Mouse (Mus musculus) Muller cell, postnatal 12 days (primary cell): Measurements from ENCODE around the gene Lrrk2.
A peak's percentile ranks its signal among the peaks of the same experiment; 100 is the strongest.

Experiments used
- DNase-seq: peaks from one replicate; pipeline ENCODE4 v3.0.0-alpha.2; 2015; ENCODE audit errors: inconsistent ontology term

Lrrk2 gene

DNA sequence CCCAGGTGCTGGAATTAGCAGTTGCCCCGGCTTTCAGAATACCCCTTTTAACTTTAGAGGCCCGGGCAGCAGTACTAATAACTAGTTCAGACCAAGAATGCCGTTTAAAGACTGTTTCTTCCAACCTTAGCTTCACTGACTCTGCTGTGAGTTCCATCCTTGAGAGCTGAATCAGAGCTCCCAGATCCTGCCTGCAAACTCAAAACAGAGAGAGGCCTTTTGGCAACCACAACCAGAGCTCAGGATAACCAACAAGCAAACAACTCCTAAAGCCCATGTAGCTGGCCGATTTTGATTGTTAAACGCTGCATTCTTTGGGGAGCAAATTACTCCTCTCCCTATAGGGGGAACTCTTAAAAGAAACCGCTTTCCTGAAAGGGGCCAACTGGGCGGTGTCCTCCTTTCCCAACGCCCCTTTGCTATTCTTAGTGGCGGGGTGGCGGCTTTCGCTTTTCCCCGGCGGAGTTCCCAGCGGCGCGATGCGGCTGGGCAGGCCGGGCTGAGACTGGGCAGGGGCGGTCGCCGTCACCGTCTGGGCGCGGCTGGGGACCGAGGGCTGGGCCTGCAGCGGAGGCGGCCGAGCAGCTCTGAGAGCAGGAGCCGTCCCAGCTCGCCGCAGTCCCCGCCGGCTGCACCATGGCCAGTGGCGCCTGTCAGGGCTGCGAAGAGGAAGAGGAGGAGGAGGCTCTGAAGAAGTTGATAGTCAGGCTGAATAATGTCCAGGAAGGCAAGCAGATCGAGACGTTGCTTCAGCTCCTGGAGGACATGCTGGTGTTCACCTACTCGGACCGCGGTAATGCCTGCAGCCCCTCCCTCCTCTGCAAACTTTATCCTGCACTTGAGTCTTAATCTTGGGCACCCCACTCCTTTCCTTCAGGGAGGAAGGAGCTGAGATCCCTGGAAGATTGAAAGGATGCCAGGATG, at the start of gene Lrrk2:
Gene Lrrk2, plus strand, starts transcription at position 531 of the 924 bp plus-strand sequence.
- peak; percentile 92 for DNase-seq

DNA sequence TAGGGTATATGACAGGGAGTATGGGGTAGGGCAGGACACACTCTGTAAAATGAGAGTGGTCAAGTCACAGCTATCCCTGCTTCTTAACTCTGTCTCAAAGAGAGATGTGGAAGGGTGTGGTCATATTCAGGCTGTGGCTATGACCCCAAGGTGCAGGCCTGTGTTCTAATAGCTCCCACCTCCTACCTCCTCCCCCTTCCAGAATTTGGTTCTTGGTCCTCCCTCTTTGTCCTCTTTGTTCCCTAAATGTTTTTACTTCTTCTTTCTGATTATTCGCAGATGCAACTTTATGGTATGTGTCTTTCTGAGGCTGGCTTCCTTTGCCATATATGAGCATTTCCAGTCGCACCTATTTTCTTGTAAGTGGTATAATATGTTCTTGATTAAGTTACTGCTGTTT, 48.5 kb upstream of the Lrrk2 start:
- no peak for DNase-seq

DNA sequence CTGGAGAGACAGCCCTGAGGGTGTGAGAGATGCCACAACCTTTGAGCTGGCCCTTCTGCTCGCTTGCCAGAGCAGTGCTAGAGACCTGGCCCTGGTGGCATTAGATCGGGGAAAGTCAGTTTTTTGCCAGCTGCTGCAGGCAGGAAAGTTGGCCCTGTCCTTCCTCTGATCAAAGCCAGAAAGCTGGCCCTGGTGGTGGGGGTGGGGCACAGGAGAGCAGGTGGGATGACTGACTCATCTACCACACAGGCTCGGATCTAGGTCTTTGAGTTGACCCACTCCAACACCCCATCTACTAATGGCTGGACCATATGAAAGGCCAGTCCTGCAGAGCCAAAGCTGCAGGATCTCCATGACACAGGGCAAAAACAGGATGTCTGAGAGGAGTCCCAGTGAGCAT, 43.8 kb upstream of the Lrrk2 start:
- peak; percentile 6 for DNase-seq

DNA sequence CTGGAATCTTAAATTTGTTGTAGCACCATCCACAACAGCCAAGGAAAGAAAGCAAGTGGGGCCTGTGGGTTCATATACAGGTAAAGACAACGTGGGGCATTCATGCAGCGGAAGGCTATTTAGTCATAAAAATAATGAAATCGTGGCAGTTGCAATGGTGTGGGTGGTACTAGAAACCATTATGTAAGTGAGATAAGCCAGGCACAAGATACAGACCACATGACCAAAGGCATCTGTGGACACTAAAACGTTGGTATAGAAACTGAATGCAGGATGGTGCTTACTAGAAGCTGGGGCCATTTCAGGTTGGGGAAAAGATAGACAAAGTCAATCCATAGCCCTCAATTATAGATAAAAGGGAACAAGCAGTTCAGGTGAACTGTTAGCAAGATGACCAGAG, 40.5 kb upstream of the Lrrk2 start:
- no peak for DNase-seq

DNA sequence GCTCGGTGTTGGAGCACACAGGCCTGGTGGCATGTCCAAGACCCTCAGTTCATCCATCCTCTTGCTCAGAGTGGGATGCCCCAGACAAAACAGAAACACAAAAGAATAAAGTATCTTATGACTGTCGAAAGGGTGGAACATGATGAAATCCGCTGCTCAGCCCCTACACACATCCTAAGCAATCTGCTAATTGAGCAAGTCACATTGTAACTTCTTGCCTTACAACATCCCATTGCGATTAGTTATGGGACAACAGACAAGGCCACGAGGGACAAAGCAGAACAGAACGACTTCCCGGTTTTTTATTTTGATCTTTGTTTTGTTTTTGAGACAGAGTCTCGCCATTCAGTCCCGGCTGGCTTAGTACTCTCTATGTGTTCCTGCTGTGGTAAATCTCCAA, 39.9 kb upstream of the Lrrk2 start:
- DNase-seq, result no peak

DNA sequence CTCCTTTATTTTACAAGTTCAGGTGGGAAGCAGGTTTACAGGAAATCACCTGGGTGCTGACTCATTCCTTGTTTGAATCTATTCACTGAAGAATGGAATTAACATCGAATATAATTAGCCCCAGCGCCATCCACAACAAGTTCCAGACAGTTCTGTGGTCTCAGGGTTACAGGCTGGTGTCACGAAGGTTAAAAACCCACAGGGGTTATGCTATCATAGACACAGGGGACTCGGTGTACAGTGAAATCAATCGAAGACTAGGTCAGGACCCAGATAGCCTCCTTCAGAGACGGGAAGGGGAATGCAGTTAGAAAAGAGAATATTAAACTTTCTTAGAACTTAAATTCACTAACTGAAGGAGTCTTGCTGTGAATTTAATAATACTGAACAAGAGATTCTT, 39.2 kb upstream of the Lrrk2 start:
- DNase-seq, result no peak

DNA sequence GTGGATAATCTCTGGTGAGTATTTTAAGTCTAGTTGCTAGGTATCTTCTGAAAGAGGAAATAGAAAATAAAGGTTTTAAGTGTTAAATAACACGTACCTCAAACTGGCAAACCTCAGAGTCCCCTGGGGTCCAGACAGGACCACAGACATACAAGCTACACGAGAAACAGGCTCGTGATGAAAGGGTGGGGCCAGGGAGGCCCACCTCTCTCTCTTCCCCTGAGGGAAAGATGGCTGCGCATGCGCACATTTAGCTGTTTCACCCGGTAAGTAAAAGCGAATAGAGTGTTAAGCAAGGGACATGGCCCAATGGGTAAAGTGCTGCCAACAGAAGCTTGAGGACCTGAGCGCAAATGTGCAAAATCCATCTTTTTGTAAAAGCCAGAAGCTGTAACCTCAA, 38.7 kb upstream of the Lrrk2 start:
- DNase-seq, result no peak

DNA sequence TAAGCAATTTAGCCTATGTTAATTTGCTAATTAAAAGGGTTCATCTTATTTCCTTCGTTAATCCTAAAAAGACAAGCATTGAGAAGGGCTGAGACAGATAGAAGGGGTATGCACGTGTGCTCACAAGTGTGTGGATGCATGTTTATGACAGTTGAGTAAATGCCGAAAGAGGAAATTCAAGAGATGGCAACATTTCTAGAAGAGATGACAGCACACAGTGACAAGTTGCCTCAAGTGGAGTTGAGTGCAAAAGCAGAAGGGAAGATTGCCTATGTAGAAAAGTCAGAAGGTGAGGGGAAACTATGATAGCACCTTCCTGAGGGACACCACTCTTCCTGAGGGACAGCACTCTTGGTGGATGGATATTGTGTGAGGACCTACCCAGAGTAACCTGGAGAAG, 31.3 kb upstream of the Lrrk2 start:
- DNase-seq, result no peak

DNA sequence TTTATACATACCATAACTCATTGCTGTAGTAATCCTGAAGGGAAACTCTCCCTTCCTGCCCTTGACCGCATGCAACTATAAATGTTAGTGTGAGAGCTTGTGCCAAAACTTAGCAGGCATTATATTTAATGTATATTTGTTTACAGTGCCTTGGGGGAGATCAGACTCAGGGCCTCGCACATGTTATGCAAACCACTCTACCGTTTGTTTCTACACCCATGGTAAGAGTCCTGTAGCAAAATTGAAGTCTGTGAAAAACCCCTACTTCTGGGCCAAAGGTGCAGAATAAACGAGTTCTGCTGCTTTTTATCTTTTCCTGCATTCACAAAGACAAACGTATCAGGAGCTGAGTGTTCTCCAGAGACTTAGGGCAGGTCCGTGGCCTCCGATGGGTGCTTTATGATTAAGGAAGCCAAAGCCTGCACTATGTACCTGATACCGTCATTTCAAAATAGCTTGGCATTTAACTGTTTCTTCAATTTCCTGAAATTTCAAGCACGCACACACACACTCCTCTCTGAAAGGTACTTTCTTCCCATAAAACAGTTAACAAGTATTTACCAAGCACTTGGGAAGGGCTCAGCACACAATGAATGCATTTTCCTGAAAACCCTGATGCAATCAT, 30.2 kb upstream of the Lrrk2 start:
- no peak for DNase-seq

DNA sequence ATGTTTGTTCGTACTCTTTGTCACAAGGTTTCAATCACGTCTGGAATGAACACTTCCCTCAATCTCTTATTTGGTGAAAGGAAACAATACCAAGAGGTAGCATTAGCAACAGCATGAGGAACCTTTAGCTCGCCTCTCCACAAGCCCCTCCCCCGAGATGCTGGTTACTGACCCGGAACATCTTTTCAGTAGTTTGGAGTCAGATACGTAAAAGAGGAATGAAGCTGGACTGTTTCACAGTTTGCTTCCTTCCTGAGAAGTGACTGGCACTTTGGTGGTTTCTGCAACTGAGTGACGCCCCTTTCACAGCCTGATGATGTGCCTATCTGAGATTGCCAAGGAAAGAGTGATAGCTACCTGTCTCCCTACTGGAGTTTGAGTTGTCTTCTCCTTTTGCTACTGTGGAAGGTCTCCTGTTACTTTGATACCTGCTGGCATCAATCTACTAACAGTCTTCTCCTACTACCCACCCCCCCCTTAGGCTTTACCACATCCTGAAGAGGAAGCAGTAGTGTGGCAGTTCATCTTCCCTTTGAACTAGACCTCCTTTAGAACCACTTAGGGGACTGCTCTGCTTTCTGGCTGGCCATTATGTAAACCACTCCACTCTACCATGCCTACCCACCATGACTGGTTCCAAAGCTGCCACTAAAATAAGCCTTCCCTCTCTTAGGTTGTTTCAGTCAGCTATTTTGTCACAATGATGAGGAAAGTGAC, 29.2 kb upstream of the Lrrk2 start:
- DNase-seq, result no peak

DNA sequence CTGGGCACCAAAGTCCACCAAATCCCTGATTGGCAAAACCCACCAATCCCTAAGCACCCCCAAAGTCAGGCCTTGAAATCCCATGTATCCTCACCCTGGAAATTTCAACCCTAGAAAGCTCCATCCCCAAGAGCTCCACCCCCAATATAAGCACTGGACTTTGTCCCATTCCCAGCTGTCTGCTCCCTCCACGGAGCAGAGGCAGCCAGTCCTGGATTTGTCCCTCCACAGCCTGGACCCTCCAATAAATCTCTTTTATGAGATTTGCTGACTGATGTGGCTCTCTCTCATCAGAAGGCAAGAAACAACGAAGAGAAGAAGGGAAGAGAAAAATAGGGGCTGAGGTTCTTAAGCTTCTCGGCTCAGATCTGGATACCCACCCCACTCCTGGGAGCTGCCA, 22.7 kb upstream of the Lrrk2 start:
- DNase-seq, result no peak

DNA sequence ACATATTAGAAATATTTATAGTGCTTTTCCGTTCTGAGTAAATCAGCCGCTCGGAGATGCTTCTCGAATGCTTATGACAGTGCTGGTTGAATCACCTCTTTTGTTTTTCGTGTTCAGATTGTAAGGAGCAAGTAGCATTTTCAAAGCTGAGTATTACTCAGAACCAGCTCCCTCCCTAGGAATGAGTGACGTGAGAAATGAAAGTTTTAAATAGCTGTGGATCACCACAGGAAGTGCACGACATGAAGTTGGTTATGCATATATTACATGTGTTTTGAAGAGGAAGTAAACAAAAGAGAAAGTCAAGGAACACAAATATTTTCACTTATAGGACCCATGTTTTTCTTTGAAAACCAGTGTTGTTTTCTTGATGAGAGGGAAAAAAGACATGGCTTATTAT, 21.5 kb upstream of the Lrrk2 start:
- peak; percentile 33 for DNase-seq

DNA sequence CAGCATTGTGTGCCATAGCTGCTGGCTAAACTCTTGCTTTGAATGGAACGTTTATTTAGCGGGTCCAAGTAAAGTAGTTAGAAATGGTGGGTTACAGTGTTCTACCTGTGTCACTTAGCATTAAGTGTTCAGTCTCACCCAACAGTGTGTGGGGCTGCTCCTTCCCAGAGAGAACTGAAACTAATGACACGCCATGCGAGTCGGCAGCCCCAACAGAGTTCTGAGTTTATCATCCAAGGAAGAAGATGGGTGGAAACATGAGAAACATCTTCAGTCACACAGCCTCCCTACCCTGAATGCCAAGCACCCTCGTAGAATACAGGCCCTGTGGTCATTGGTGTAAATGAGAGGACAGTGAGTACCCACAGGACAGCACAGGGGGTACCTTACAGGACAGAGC, 14.7 kb upstream of the Lrrk2 start:
- no peak for DNase-seq

DNA sequence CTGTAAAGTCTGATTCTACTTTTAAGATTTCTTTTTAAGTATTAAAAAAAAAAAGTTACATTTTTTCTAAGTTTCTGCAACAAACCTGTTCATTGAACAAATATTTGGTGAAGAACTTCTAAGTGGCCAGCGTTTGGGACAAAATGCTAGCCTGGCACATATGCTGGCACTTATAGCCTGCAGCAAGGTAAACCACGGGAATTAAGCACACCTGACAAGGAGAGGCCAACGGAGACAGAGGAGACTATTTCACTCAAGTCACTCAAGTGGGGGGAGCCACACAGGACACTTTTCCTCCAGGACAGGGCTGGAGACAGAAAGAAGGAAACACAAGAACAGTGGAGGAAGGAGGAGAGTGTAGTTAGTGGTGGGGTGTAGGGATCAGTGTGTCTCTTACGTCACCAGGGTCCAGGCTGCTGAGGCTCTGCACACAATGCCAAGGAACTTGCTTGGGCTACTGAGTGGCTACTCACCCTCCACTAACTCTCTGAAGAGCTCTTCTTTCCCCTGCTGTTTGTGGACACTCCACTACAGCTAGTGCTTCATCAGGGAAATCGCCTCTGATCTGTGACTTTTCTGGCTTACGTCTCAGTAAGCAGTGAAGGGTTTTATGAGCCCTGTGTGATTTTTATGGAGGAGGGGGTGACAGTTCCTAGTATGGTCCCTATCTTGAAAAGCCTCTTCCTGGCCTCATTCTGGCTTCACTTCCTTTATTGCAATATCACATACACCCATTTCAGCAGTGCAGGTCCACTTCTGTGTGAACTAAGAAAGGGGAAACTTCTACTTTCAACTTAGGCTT, 12.5 kb upstream of the Lrrk2 start:
- DNase-seq, result no peak

DNA sequence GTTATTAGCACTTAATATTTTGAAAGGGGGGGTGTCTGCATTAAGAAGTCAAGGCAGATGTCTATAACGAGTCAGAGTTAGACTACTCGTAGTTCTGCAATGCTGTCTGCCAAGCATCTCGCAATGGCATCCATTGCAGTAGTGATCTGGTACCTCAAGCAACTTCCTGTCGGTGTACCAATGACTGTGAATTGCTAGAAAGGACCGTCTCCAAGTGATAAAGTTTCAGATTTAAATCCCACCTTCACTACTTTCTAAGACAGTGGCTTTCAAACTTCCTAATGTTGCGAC, 12.0 kb upstream of the Lrrk2 start:
- no peak for DNase-seq

DNA sequence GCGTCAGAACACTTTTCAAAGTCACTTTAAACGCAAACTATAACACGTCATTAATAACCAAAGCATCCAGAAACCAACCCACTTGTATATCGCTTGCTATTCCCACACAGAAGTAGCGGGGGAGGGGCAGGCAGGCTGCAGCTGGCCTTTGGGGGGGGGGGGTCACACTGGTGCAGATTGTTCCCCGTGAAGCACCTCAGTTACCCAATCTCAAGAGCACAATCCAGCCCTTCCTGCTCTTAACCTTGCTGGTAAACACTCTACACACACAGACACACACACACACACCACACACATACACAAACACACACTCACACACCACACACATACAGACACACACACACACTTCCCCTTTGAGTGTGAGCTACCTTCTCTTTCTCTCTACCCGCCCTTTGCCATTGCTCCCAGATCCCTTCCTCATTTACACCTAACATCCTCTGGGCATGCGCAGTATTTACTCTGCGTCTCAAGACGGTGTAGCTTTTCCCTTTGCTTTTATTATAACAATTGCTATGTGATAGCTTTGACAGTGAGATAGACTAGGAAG, 8.3 kb upstream of the Lrrk2 start:
- DNase-seq, result no peak

DNA sequence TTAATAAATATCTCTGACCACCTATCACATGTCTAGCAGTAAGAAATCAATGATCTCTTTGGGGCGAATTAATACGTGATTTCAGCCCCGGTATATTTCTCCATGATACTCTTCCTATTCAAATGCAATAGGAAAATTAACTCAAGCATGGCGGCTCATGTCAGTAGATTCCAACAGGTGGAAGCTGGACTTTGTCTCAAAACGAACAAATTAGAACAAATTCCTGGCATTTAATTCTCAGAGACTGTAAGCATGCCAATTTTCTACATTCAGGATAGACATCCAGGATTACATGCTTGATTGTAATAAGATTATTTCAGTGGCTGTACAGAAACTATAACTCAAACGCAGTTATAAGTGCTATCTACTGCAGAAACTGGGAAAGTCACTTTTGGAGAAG, 7.4 kb upstream of the Lrrk2 start:
- DNase-seq, result no peak

DNA sequence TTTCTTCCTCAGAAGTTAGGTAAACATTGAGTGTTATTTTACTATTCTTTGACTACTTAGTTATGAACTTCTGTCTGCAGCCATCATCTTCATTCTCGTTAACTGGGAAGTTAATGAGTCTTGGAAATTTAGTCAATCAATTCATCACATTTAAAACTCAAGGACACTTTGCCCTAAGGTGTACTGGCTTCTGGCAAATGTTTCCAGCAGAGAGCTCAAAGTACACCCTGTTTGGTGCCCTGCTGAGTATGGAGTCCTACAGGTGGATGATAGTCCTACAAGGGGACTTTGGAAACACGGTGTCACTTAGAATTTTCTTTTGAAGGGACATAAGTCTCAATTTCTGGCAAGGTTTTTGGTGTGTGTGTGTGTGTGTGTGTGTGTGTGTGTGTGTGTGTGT, 1.8 kb upstream of the Lrrk2 start:
- no peak for DNase-seq

DNA sequence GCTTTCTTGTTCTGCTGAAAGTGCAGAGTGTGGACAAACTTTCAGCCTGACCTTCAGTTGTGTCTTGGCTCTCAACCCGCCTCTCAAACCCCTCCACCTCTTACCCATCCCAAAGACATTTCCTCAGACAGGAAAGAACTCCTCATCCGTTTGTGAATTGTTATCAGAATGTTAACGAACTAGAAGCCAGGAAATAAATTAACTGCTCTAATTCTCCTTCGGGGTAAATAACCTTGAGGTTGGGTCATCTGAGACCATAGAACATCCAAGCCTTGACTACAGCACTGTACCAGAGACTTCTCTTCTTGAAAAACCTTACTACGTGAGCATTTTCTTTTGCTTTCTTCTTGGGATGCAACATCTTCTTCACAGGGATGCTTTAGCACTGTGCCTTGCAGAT, 988 bp upstream of the Lrrk2 start:
- DNase-seq, result no peak

DNA sequence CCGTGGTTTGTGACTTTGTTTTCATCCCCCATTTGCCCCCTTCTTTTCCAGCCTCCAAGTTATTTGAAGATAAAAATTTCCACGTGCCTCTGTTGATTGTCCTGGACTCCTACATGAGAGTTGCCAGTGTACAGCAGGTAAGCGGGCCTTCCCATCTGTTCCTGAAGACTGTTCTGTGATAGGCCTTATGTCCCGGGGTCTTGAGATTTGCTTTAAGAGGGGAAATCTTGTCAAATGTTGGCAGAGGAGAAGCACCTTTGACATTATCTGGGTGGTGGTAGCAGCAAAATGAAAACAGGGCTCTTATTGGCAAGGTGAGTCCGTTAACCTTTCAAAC, 562 bp downstream of the Lrrk2 start:
- DNase-seq, result no peak

DNA sequence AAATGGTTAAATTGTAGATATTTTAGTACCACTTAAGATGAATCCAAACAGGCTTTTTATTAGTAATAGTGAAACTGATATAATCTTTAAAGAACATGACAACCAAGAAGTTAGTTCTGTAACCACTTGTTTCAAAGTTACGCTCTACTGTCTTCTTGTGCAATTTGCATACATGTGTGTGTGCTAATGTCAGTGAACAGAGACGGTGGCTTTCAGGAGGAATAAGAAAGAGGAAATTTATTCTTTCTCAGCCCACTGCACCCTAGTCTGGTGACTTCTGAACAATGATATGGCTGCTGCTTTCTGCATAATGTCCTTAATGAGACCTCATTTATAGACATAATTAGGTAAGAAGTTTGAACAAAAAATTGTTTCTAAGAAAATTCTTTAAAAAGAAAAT, 7.1 kb downstream of the Lrrk2 start:
- no peak for DNase-seq
